Mouse (Mus musculus): Measurements from ENCODE around the gene Lrrc49. TPM values are rescaled to one million over a fixed set of nuclear protein-coding genes. Genes with fewer than 3 reads are reported as not detected.

The Lrrc49 gene
- polyA plus RNA-seq, 1 experiment: 1.1 TPM

DNA sequence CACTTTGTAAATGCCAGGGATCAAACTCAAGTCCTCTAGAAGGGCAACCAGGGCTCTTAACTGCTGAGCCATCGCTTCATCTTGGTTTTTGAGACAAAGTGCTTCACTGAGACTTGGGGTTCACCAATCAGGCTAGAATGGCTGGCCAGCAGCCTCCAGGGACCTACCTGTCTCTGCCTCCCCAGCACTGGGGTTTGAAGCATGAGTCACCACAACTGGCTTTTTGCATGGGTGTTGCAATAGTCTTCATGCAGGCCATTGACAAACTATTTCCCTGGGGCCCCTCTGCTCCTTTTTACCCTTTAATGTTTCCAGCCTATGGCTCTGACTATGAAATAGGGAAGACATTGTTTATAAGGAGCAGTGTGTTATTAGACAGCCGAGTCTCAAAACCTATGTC, 160.1 kb downstream of the Lrrc49 start:
- no peak for DNase-seq
- H3K36me3 ChIP-seq (ENCODE audit: control insufficient read depth, insufficient read depth, low read length): no peaks in the 10 kb centered on the region
- no peak overlapping the region for H3K27ac ChIP-seq (ENCODE audit: control insufficient read depth, insufficient read depth, low read length)
- TF ChIP-seq CTCF (IDR thresholded peaks at IDR 0.05; ENCODE audit: borderline replicate concordance, control insufficient read depth, extremely low read depth, insufficient read depth, low read length, poor library complexity) (no peak), POLR2A (IDR thresholded peaks at IDR 0.05; ENCODE audit: control insufficient read depth, extremely low read depth, insufficient read depth, low read length, poor library complexity) (no peak)
- no peaks in the 10 kb centered on the region for H3K4me1 ChIP-seq (replicated peaks; ENCODE audit: control insufficient read depth, insufficient read depth, low read length)
- H3K27me3 ChIP-seq (ENCODE audit: control insufficient read depth, insufficient read depth, low read length): no peaks in the 10 kb centered on the region
- WGBS: 93% methylated on average over 2 of the region's 2 CpGs
- no peak overlapping the region for H3K4me3 ChIP-seq (ENCODE audit: control insufficient read depth, insufficient read depth, low read length)

GRCm38 (mm10) chr9:60527051-60527450, 160.9 kb downstream of the Lrrc49 start:
- Histone ChIP-seq H3K27ac (ENCODE audit: control insufficient read depth, insufficient read depth, low read length) (no peak overlapping the region), H3K4me1 (replicated peaks; ENCODE audit: control insufficient read depth, insufficient read depth, low read length) (no peaks in the 10 kb centered on the region), H3K27me3 (ENCODE audit: control insufficient read depth, insufficient read depth, low read length) (no peaks in the 10 kb centered on the region), H3K4me3 (ENCODE audit: control insufficient read depth, insufficient read depth, low read length) (no peak overlapping the region), H3K36me3 (ENCODE audit: control insufficient read depth, insufficient read depth, low read length) (no peaks in the 10 kb centered on the region)
- 77% methylated on average over 5 of the region's 5 CpGs for WGBS
- TF ChIP-seq CTCF (IDR thresholded peaks at IDR 0.05; ENCODE audit: borderline replicate concordance, control insufficient read depth, extremely low read depth, insufficient read depth, low read length, poor library complexity): no peak
- no peak for TF ChIP-seq POLR2A (IDR thresholded peaks at IDR 0.05; ENCODE audit: control insufficient read depth, extremely low read depth, insufficient read depth, low read length, poor library complexity)
- DNase-seq: no peak

DNA sequence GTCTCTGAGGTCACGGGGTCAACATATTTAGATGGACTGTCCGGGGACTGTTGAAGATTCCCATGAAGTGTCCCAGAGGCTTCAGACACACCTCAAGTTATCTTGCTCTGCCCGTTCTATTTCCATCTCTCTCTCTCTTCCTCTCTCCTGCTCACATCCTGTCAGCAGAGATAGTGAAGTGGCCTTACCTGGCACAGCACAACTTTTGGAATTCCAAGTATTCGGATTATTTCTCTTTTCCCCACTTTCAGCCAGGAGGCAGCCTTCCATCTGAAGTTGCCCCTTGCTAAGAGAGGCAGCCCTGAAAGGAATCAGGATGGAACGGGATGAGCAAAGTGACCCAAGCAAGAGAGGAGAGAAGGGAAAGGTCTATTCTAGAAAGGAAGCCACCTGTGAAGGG, 161.8 kb downstream of the Lrrc49 start:
- Histone ChIP-seq H3K4me3 (ENCODE audit: control insufficient read depth, insufficient read depth, low read length) (no peak overlapping the region), H3K27me3 (ENCODE audit: control insufficient read depth, insufficient read depth, low read length) (peaks cover 3% of the 10 kb centered on the region; the same call in 1 of the 2 replicates), H3K36me3 (ENCODE audit: control insufficient read depth, insufficient read depth, low read length) (no peaks in the 10 kb centered on the region), H3K27ac (ENCODE audit: control insufficient read depth, insufficient read depth, low read length) (no peak overlapping the region), H3K4me1 (replicated peaks; ENCODE audit: control insufficient read depth, insufficient read depth, low read length) (0 out of 2 replicates have a peak, but pooled peaks cover 2% of the 10 kb centered on the region)
- 84% methylated on average over 5 of the region's 5 CpGs for WGBS
- no peak for TF ChIP-seq POLR2A (IDR thresholded peaks at IDR 0.05; ENCODE audit: control insufficient read depth, extremely low read depth, insufficient read depth, low read length, poor library complexity)
- no peak for TF ChIP-seq CTCF (IDR thresholded peaks at IDR 0.05; ENCODE audit: borderline replicate concordance, control insufficient read depth, extremely low read depth, insufficient read depth, low read length, poor library complexity)
- no peak for DNase-seq

DNA sequence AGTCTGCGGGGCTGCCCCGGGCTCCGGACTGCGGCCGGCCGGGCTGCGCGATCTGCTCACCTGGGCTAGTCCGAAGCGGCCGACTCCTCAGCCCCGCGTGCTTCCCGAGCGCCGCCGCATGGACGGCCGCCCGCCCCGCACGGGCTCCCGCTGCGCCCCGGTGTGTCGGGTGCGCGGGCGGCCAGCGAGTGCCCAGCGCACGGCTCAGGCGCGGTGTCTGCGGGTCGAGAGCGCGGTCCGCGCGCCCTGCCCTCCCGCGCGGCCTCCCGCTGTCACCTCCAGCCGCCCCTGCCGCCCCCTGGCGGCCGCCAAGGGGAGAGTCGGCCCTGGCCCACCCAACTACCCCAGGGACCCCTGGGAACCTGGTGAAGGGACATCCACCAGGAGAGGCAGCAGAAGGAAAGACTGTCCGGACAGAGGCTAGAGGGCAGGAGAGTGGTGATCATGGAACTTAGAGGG, 166.1 kb downstream of the Lrrc49 start, which contains the start of gene Thsd4:
Thsd4 (minus strand) TSS at position 241 of the 459 bp plus-strand sequence.
- peak; percentile 42 for DNase-seq
- Histone ChIP-seq H3K27me3 (ENCODE audit: control insufficient read depth, insufficient read depth, low read length) (peaks cover 3% of the 10 kb centered on the region; the same call in 1 of the 2 replicates), H3K27ac (ENCODE audit: control insufficient read depth, insufficient read depth, low read length) (no peak within 1 kb of the TSS), H3K36me3 (ENCODE audit: control insufficient read depth, insufficient read depth, low read length) (no peaks in the 10 kb centered on the region), H3K4me3 (ENCODE audit: control insufficient read depth, insufficient read depth, low read length) (peak within 1 kb of the TSS; percentile 3; the same call in 1 of the 2 replicates), H3K4me1 (replicated peaks; ENCODE audit: control insufficient read depth, insufficient read depth, low read length) (0 out of 2 replicates have a peak, but pooled peaks cover 2% of the 10 kb centered on the region)
- TF ChIP-seq CTCF (IDR thresholded peaks at IDR 0.05; ENCODE audit: borderline replicate concordance, control insufficient read depth, extremely low read depth, insufficient read depth, low read length, poor library complexity) (peak; percentile 94), POLR2A (IDR thresholded peaks at IDR 0.05; ENCODE audit: control insufficient read depth, extremely low read depth, insufficient read depth, low read length, poor library complexity) (no peak)
- 3% methylated on average over 50 of the region's 51 CpGs for WGBS

GRCm38 (mm10) chr9:60521143-60521542, 166.8 kb downstream of the Lrrc49 start:
- Histone ChIP-seq H3K36me3 (ENCODE audit: control insufficient read depth, insufficient read depth, low read length) (no peaks in the 10 kb centered on the region), H3K4me1 (replicated peaks; ENCODE audit: control insufficient read depth, insufficient read depth, low read length) (0 out of 2 replicates have a peak, but pooled peaks cover 2% of the 10 kb centered on the region), H3K27ac (ENCODE audit: control insufficient read depth, insufficient read depth, low read length) (no peak overlapping the region), H3K27me3 (ENCODE audit: control insufficient read depth, insufficient read depth, low read length) (peaks cover 3% of the 10 kb centered on the region; the same call in 1 of the 2 replicates), H3K4me3 (ENCODE audit: control insufficient read depth, insufficient read depth, low read length) (no peak overlapping the region)
- TF ChIP-seq CTCF (IDR thresholded peaks at IDR 0.05; ENCODE audit: borderline replicate concordance, control insufficient read depth, extremely low read depth, insufficient read depth, low read length, poor library complexity) (no peak), POLR2A (IDR thresholded peaks at IDR 0.05; ENCODE audit: control insufficient read depth, extremely low read depth, insufficient read depth, low read length, poor library complexity) (no peak)
- 85% methylated on average over 5 of the region's 5 CpGs for WGBS
- no peak for DNase-seq

- 0 out of 2 replicates have a peak, but pooled peaks cover 2% of the 10 kb centered on the region for H3K4me1 ChIP-seq (replicated peaks; ENCODE audit: control insufficient read depth, insufficient read depth, low read length)
- no peak overlapping the region for H3K4me3 ChIP-seq (ENCODE audit: control insufficient read depth, insufficient read depth, low read length)
- H3K36me3 ChIP-seq (ENCODE audit: control insufficient read depth, insufficient read depth, low read length): no peaks in the 10 kb centered on the region
- 71% methylated on average over 3 of the region's 3 CpGs for WGBS
- H3K27me3 ChIP-seq (ENCODE audit: control insufficient read depth, insufficient read depth, low read length): peaks cover 3% of the 10 kb centered on the region; the same call in 1 of the 2 replicates
- no peak for DNase-seq
- TF ChIP-seq POLR2A (IDR thresholded peaks at IDR 0.05; ENCODE audit: control insufficient read depth, extremely low read depth, insufficient read depth, low read length, poor library complexity) (no peak), CTCF (IDR thresholded peaks at IDR 0.05; ENCODE audit: borderline replicate concordance, control insufficient read depth, extremely low read depth, insufficient read depth, low read length, poor library complexity) (no peak)
- H3K27ac ChIP-seq (ENCODE audit: control insufficient read depth, insufficient read depth, low read length): no peak overlapping the region
Measured at GRCm38 (mm10) chr9:60519601-60520000, 168.4 kb downstream of the Lrrc49 start.

Other genes with a start within 250 kb of the Lrrc49 start
- gene Thsd4, start 166.1 kb downstream of the Lrrc49 start, polyA plus RNA-seq (2012; rRNA removed): 4.3 and 4.6 TPM in 2 replicates
- gene Larp6, start 24.8 kb upstream of the Lrrc49 start, polyA plus RNA-seq (2012; rRNA removed): 0.92 and 1.4 TPM in 2 replicates
- 2.3 and 2.9 TPM in 2 replicates for gene Uaca, start 106.4 kb upstream of the Lrrc49 start, polyA plus RNA-seq (2012; rRNA removed)

All from thymus, adult 2 months (tissue).